8 mouse cellular contexts compared by ENCODE assay signal in the genomic region with DNA sequence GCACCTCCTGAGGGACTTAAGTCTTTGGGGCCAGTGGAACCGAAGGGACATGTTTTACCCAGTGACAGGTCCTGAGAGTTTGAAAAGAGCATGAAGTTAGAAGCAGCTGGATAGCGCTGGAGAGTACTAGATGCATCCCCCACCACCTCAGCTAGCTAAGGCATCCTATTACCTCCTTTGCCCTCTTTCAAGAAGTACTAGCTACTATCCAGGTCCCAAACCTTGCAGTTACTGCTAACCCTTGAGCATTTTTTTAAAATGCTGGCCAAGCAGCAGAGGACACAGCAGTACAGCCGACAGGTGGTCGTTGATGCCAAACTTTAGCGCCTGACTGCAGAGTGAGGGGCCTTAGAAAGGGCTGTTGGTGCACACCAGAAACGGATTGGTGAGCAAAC. TPM values are rescaled to one million over a fixed set of nuclear protein-coding genes. Genes with fewer than 3 reads are reported as not detected.
A peak's percentile ranks its signal among the peaks of the same experiment; 100 is the strongest.
DNase-seq lines count a peak whose midpoint lies in the region; ATAC-seq and TF ChIP-seq lines count a peak whose summit lies in the region.

No protein-coding gene starts in this region.

- H3K4me2 ChIP-seq in limb, embryonic 11.5 days (ENCODE audit: low read depth, severe bottlenecking) = peak overlapping the region; percentile 98

- H3K27ac ChIP-seq in gastrocnemius, adult 2 months = peak overlapping the region; percentile 82; the same call in 1 of the 2 replicates
- no peak overlapping the region for H3K27ac ChIP-seq in testis, adult 2 months (ENCODE audit: control insufficient read depth, insufficient read depth, low read depth, low read length)
- no peak overlapping the region for H3K27ac ChIP-seq in limb, embryonic 11.5 days (replicated peaks; ENCODE audit: low read depth, low read length)
- peak overlapping the region; percentile 23; the same call in 1 of the 2 replicates for H3K27ac ChIP-seq in olfactory bulb, adult 2 months (ENCODE audit: insufficient read depth, low read depth, low read length)

- peak overlapping the region; percentile 87 for H3K4me3 ChIP-seq in gastrocnemius, adult 2 months
- H3K4me3 ChIP-seq in testis, adult 2 months (ENCODE audit: control insufficient read depth, low read depth, low read length) = 0 out of 2 replicates have a peak overlapping the region, but pooled peaks have one; percentile 69
- H3K4me3 ChIP-seq in limb, embryonic 11.5 days (ENCODE audit: low read depth, low read length) = peak overlapping the region; percentile 63
- peak overlapping the region; percentile 80 for H3K4me3 ChIP-seq in olfactory bulb, adult 2 months (ENCODE audit: insufficient read depth, low read depth, low read length)

- no peaks in the 10 kb centered on the region; the same call in 1 of the 2 replicates for H3K4me1 ChIP-seq in testis, adult 2 months (ENCODE audit: control insufficient read depth, insufficient read depth, low read length)
- 0 out of 2 replicates have a peak, but pooled peaks cover 4% of the 10 kb centered on the region for H3K4me1 ChIP-seq in limb, embryonic 11.5 days (ENCODE audit: control insufficient read depth, insufficient read depth, low read length)
- no peaks in the 10 kb centered on the region; the same call in 1 of the 2 replicates for H3K4me1 ChIP-seq in olfactory bulb, adult 2 months (ENCODE audit: control insufficient read depth, insufficient read depth, low read length)

- no peaks in the 10 kb centered on the region for H3K36me3 ChIP-seq in testis, adult 2 months (ENCODE audit: control insufficient read depth, insufficient read depth, low read length)
- no peaks in the 10 kb centered on the region for H3K36me3 ChIP-seq in limb, embryonic 11.5 days (ENCODE audit: control insufficient read depth, insufficient read depth, low read length)

- no peaks in the 10 kb centered on the region for H3K9me3 ChIP-seq in limb, embryonic 11.5 days (ENCODE audit: control insufficient read depth, low read length)

- TF ChIP-seq CTCF in gastrocnemius, adult 2 months (IDR thresholded peaks at IDR 0.05) = no peak
- no peak for TF ChIP-seq CTCF in testis, adult 2 months (IDR thresholded peaks at IDR 0.05; ENCODE audit: control insufficient read depth, insufficient read depth, insufficient replicate concordance, low read depth, low read length)
- no peak for TF ChIP-seq CTCF in olfactory bulb, adult 2 months (IDR thresholded peaks at IDR 0.05; ENCODE audit: insufficient read depth, low read depth, low read length)

- intact Hi-C loops in gastrocnemius, adult 2 months (cut with DNase I) = loop anchor here (2.0 to 5.0 kb wide), 2 partner anchors 220 to 542 kb away; no protein-coding TSS in a partner anchor
- intact Hi-C loops in left cerebral cortex, postnatal 36 days (cut with DNase I) = loop anchor here (2.0 to 5.0 kb wide), 4 partner anchors 60 to 538 kb away; no protein-coding TSS in a partner anchor

- ATAC-seq in limb, embryonic 11.5 days (ENCODE audit: insufficient number of reproducible peaks, low FRiP score, low TSS enrichment, low read depth) = peak; percentile 23; the same call in 1 of the 2 replicates

- DNase-seq in gastrocnemius, adult 2 months = no peak
- DNase-seq in gastrocnemius, adult 8-10 months (ENCODE audit: low spot score in 2 of 2) = no peak
- DNase-seq in testis, postnatal 10 days (ENCODE audit: low spot score) = no peak
- no peak for DNase-seq in limb, embryonic 11.5 days (ENCODE audit: low spot score)
- no peak for DNase-seq in gastrocnemius, postnatal 4 days (ENCODE audit: low spot score in 2 of 2)
- no peak for DNase-seq in left cerebral cortex, postnatal 36 days (ENCODE audit: low spot score in 2 of 2)

- peak overlapping the region; percentile 76; the same call in 1 of the 2 replicates for H3K9ac ChIP-seq in limb, embryonic 11.5 days (ENCODE audit: low read length)

- 8% methylated on average over 6 of the region's 6 CpGs for WGBS in limb, embryonic 11.5 days
- WGBS in olfactory bulb, adult 2 months = 3% methylated on average over 6 of the region's 6 CpGs

- no peaks in the 10 kb centered on the region for H3K27me3 ChIP-seq in testis, adult 2 months (ENCODE audit: control insufficient read depth, insufficient read depth, low read length)
- no peaks in the 10 kb centered on the region for H3K27me3 ChIP-seq in limb, embryonic 11.5 days (ENCODE audit: control insufficient read depth, insufficient read depth, low read length)

- TF ChIP-seq POLR2A in testis, adult 2 months (IDR thresholded peaks at IDR 0.05; ENCODE audit: control insufficient read depth, low read depth, low read length) = no peak
- no peak for TF ChIP-seq POLR2A in olfactory bulb, adult 2 months (IDR thresholded peaks at IDR 0.05; ENCODE audit: insufficient read depth, low read depth, low read length)

RNA-seq across cellular contexts. Expression of a gene that starts 1.0 kb away (rescaled TPM):
- total RNA-seq in gastrocnemius, adult 2 months (2021) = 1 to 10 TPM; 1.1 to 1.8 TPM
- total RNA-seq in gastrocnemius, adult 8-10 months (2022) = 1 to 10 TPM in 2 of 4 experiments, under 1 TPM in 2; 0.63 to 1.1 (median 0.90) TPM
- 0.71 and 0.90 TPM in 2 replicates for polyA plus RNA-seq in testis, adult 2 months (2012; rRNA removed)
- polyA plus RNA-seq in limb, embryonic 11.5 days (2014; fragmentation: Nextera tagmentation; extraction: Ambion mirVana) = 10.4 and 10.8 TPM in 2 replicates
- polyA plus RNA-seq in olfactory bulb, adult 2 months (2012; ENCODE audit: insufficient read depth, insufficient read length, low replicate concordance, missing spikeins) = 72.1 and 73.6 TPM in 2 replicates
- total RNA-seq in gastrocnemius, postnatal 4 days (2021) = 1 to 10 TPM; 7.1 to 7.4 TPM
- total RNA-seq in left cerebral cortex, postnatal 36 days (2021) = 100 to 1,000 TPM; 186 to 196 TPM

Comparison
In these comparisons a context has a peak if more than half of its experiments do, and no peak if none do; other contexts are left out.
1. H3K27ac ChIP-seq: peak in gastrocnemius, adult 2 months (single experiment) and olfactory bulb, adult 2 months (single experiment); none in testis, adult 2 months (single experiment) and limb, embryonic 11.5 days (single experiment).
2. RNA of a gene that starts 1.0 kb away (total RNA-seq): 186 to 196 TPM in left cerebral cortex, postnatal 36 days; 7.1 to 7.4 TPM in gastrocnemius, postnatal 4 days, 1.1 to 1.8 TPM in gastrocnemius, adult 2 months and 0.63 to 1.1 TPM in gastrocnemius, adult 8-10 months; every median in the first group is over 10 times any median in the second.
3. Peak in every context shown above with its lines, with median percentiles within 50 percentile points of each other: H3K4me3 ChIP-seq.